Mouse (Mus musculus): ENCODE measurements around the gene Arhgap30. TPM values are rescaled to one million over a fixed set of nuclear protein-coding genes. Genes with fewer than 3 reads are reported as not detected.

Gene Arhgap30
- polyA plus RNA-seq, 1 experiment = 0.95 TPM

GRCm38 (mm10) chr1:171437264-171438013, 48.7 kb downstream of the Arhgap30 start, which contains the start of gene F11r:
Gene F11r (plus strand): TSS chr1:171437535.
- TF ChIP-seq GATA1 (IDR thresholded peaks at IDR 0.05; ENCODE audit: low read length) = no peak

- no peak for TF ChIP-seq GATA1 (IDR thresholded peaks at IDR 0.05; ENCODE audit: low read length)
Measured at GRCm38 (mm10) chr1:171438014-171438670, 49.4 kb downstream of the Arhgap30 start.

- no peak for TF ChIP-seq GATA1 (IDR thresholded peaks at IDR 0.05; ENCODE audit: low read length)
Measured at GRCm38 (mm10) chr1:171439072-171439471, 50.3 kb downstream of the Arhgap30 start.

GRCm38 (mm10) chr1:171440025-171440725, 51.4 kb downstream of the Arhgap30 start:
- TF ChIP-seq GATA1 (IDR thresholded peaks at IDR 0.05; ENCODE audit: low read length) = no peak

- no peak for TF ChIP-seq GATA1 (IDR thresholded peaks at IDR 0.05; ENCODE audit: low read length)
Measured at GRCm38 (mm10) chr1:171441466-171442412, 53.0 kb downstream of the Arhgap30 start.

GRCm38 (mm10) chr1:171442413-171442760, 53.6 kb downstream of the Arhgap30 start:
- no peak for TF ChIP-seq GATA1 (IDR thresholded peaks at IDR 0.05; ENCODE audit: low read length)

- no peak for TF ChIP-seq GATA1 (IDR thresholded peaks at IDR 0.05; ENCODE audit: low read length)
Measured at GRCm38 (mm10) chr1:171445050-171445449, 56.3 kb downstream of the Arhgap30 start.

GRCm38 (mm10) chr1:171446854-171447253, 58.1 kb downstream of the Arhgap30 start:
- TF ChIP-seq GATA1 (IDR thresholded peaks at IDR 0.05; ENCODE audit: low read length) = no peak

- no peak for TF ChIP-seq GATA1 (IDR thresholded peaks at IDR 0.05; ENCODE audit: low read length)
Measured at GRCm38 (mm10) chr1:171447692-171448091, 58.9 kb downstream of the Arhgap30 start.

GRCm38 (mm10) chr1:171450062-171450461, 61.3 kb downstream of the Arhgap30 start:
- no peak for TF ChIP-seq GATA1 (IDR thresholded peaks at IDR 0.05; ENCODE audit: low read length)

- TF ChIP-seq GATA1 (IDR thresholded peaks at IDR 0.05; ENCODE audit: low read length) = no peak
Measured at GRCm38 (mm10) chr1:171451001-171451400, 62.2 kb downstream of the Arhgap30 start.

GRCm38 (mm10) chr1:171452522-171452921, 63.8 kb downstream of the Arhgap30 start:
- no peak for TF ChIP-seq GATA1 (IDR thresholded peaks at IDR 0.05; ENCODE audit: low read length)

- TF ChIP-seq GATA1 (IDR thresholded peaks at IDR 0.05; ENCODE audit: low read length) = no peak
Measured at GRCm38 (mm10) chr1:171452923-171453322, 64.2 kb downstream of the Arhgap30 start.

- no peak for TF ChIP-seq GATA1 (IDR thresholded peaks at IDR 0.05; ENCODE audit: low read length)
Measured at GRCm38 (mm10) chr1:171454926-171455325, 66.2 kb downstream of the Arhgap30 start.

GRCm38 (mm10) chr1:171457568-171457967, 68.8 kb downstream of the Arhgap30 start:
- TF ChIP-seq GATA1 (IDR thresholded peaks at IDR 0.05; ENCODE audit: low read length) = no peak

All from G1E-ER4 (cell line).